Mouse (Mus musculus): ENCODE measurements at regions not wholly inside any gene's neighbourhood (a gene's known extent, or its start where the extent isn't known, plus 50 kb on each side); places are given as distances from the start of the nearest gene placed in this dataset.

DNA sequence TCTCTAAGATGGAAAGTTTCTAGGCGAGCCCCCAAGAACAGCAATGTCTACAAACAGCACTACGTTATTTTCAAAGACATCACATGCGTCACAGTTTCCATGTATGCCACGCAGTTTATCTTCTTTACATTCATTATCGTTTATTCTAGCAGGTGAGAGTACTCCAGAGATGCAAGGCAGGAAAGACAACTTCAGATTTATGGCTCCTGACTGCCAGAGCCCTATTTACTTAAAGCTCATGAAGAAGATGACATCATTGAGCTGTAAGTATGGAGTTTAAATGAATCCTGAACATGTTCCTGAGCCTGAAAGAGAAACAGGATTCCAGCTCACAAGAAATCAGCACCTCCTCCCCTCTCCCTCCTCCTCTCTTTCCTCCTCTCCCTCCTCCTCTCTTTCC is 116.7 kb upstream of the Rai14 start:
- TF ChIP-seq CTCF (IDR thresholded peaks at IDR 0.05; ENCODE audit: low read depth) (no peak), EP300 (IDR thresholded peaks at IDR 0.05; ENCODE audit: low read depth) (no peak)

Measured in liver, postnatal 0 days (tissue).